Mouse (Mus musculus) right cerebral cortex, postnatal 36 days (tissue): ENCODE measurements around the gene Zfp91.
A peak's percentile ranks its signal among the peaks of the same experiment; 100 is the strongest.

Source experiments
- DNase-seq, 2 experiments: peaks; one replicate each; pipeline ENCODE4 v3.0.0; 2022; ENCODE audit warnings: low spot score in 2 of 2, mixed read lengths in 1 of 2

Zfp91 gene

DNA sequence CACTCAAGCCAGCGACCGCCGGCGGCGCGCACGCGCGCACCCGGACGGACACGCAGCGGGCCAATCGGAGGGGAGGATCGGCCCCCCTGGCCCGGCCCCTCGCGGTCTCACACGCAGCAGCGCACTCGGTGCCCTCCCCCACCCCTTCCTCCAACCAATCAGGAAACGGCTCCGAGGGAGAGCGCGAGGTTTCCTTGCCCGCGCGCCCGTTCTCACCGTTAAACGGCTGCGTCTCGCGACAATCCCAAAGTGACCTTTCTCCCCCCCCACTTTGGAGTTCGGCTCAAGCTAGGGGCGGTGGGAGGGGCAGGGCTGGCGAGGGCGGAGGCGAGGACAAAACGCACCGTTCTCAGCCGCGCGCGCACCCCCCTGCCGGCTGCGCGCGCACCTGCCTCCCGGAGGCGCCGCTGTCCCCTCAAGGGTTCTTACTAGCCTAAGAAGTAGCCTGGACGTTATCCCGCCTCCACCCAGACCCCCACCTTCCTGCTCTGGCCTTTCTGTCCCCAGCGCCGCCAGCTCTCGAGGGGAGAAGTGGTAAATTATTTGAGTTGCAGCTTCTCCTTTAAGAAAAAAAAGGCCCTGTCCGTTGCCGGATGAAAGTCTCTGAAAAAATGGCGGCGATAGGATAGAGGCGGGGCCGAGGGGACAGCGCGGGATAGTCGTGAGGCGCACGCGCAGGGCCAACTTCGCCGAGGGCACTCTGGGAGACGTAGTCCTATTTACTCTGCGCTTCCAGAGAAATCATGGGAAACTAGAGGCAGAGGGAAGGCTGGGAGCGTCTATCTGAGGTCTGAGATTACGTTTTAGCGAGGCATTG is at the start of gene Zfp91, which contains the start of gene Lpxn:
TSS of gene Zfp91 (minus strand) at position 616 of the 817 bp plus-strand sequence.
TSS of gene Lpxn (plus strand) at position 683 of the 817 bp plus-strand sequence.
- DNase-seq = peak; percentile 97 to 98

DNA sequence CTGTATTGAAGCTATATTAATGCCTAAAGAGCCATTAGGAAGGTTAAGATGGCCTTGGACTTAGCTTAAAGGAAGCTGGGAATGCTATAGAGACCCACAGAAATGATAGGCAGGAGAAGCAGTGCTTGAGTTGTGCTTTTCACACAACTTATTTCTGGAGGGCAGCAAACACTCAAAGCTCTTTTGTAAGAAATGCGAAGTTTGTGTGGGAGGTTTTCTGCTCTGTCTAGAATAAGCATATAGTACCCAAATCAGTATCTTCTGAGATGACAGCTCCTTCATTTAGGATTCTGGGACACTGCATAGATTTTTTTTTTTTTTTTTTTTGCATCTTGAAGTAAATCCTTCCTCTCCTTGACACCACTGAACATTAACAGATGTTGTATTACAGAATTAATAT is 42.6 kb upstream of the Zfp91 start:
- no peak for DNase-seq

DNA sequence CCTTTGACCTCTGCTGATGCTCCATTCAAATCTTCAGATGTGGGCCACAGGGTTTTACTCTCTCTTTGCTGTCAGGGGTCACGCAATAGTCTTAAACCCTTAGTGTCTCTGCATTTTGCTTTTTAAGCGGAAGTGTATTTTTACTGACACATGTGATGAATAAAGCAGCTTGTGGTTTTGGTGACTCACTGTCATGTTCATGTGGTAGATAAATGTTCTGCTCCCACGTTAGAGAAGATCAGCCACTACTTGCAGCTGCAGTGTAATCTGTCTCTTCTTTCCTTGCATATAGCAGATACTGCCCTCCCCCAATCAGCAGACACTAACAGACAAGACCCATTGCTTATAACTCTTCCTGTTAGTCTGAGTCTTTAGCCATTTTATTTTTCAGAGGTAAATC is 37.7 kb upstream of the Zfp91 start:
- DNase-seq = peak in 1 of 2 experiments; percentile 3

DNA sequence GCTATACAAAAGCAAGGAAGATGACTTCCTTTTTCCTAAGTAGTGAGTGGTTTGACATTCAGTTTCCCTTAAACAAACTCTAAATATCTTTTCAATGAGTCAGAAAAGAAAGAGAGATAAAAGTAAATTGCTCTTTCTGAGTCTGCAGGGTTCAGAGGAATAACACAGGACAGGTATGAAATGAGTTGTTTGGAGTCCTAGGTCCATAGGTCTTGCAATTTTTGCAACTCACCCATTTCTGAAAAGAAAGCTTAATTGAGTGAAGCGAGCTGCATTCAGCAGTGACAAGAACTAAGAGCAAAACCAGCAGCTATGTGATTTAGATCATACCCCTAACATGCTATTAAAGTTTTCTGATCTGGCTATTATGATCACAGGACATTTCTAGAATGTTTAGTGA is 35.6 kb upstream of the Zfp91 start:
- DNase-seq = no peak

DNA sequence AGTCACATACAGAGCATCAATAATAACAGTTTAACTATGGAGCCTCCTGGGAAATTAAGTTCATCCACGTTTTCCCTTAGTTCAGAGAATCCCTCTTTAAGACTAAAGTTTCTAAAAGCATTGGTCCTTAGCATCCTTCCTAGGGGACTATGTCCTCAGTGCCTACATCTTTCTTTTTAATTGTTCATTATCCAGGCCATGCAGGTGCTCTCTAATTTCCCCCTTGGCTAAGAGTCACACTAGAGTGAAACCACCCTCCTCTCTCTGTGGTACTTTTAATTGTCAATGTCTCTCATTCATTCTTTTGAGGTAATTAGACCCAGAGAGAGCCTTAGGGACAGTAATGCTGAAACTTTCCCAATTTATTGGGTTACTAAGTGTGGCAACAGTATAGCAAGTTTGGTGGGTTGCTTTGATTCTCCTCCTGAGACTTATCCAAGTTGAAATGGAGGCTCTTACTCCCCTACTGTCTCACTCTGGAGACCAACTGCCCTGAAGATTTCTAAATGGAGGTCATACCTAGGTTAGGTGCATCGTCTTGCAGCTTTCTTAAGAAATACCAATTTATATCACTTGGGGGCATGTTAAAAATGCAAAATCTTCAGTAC is 35.0 kb upstream of the Zfp91 start:
- no peak for DNase-seq

DNA sequence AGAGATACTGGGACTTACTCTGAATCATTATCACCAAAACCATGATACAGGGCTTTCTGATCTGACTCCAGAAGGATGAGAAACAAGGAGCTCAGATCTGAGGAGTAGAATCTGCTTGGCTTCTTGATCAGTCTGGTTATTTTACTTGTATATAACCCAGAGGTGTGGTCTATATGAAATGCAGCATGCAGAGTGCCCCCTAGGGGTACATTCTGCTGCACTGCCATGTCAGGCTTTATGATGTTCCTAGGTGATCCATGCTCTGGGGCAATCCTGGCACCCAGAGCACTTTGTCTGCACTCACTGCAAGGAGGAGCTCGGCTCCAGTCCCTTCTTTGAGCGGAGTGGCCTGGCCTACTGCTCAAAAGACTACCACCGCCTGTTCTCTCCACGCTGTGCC is 28.6 kb upstream of the Zfp91 start:
- DNase-seq = no peak

DNA sequence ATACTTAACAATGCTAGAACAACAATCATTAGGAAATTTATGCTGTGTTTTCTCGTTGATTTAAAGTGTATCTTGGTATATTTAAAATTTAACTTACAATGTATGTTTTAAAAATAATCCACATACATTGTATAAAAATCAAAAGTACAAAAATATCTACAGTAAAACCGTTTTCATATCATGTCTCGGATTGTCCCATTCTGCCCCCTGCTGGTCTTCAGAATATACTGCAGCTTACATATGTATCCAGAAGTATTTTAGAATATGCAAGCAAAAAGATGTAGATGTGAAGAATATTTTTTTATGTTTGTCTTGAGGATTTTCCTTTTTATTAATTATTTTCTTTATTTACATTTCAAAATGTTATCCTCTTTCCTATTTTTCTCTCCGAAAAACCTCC is 24.5 kb upstream of the Zfp91 start:
- no peak for DNase-seq

DNA sequence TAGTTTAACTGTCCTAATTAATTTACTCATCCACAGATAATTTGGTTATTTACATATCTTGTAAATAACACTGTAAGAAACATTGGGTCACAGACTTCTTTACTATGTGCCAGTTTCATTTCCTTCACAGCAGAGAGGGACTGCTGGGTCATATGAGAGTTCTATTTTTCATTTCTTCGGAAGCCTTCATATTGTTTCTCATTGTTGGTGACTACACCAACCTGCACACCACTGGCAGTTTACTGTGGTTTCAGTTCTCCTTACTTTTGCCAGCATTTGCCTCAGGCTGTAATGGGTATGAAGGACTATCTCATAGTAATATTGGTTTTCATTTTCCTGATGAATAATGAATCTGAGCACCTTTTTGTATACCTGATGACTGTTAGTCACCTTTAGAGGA is 22.6 kb upstream of the Zfp91 start:
- DNase-seq = no peak

- no peak for DNase-seq
Observed at GRCm38 (mm10) chr19:12813883-12814282, 18.0 kb upstream of the Zfp91 start.

- no peak for DNase-seq
Observed at GRCm38 (mm10) chr19:12812644-12813364, 16.9 kb upstream of the Zfp91 start.

- no peak for DNase-seq
Observed at GRCm38 (mm10) chr19:12806214-12806613, 10.3 kb upstream of the Zfp91 start.

DNA sequence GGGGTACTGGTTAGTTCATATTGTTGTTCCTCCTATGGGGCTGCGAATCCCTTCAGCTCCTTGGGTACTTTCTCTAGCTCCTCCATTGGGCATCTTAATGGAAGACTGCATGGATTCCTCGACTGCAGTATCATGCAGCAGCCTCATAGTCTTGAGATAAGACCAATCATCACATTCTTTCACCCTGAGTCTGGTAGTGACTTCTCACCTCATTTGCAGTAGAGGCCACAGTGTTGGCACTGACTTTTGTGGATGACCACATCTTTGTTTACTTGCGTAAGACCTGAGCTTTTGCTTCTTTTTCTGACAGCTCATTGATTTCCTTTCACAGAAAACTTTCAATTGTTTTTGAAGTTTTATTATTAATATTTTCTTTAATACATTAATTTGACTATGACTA is 9.8 kb upstream of the Zfp91 start:
- DNase-seq = no peak

DNA sequence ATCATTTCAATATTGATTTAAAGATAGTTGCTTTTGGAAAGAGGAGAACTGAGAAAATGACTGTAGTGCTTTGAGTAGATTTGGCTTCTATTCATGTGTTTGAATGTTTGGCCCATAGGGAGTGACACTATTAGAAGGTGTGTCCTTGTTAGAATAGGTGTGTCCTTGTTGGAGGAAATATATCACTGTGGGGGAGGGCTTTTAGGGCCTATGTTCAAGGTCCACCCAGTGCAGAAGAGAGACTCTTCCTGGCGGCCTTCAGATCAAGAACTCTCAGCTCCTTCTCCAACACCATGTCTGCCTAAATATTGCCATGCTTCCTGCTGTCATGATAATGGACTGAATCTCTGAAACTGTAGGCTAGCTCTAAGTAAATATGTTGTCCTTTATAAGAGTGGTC is 8.3 kb upstream of the Zfp91 start:
- no peak for DNase-seq

DNA sequence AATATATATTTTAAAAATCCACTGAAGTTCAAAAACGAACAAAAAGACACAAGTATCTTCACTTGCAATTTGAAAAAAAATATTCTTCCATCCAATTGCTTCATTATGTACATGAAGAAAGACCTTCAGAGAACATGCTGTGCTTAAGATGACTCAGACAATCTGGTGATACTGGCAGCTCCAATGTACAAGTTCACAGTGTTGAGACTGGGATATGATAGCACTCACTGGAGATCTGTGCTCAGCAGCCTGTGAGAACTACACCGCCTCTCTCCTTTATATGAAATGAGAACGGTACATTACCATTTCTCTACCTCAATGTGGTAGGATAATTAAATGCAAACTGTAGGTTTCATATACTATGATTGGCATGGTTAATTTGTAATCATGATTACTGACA is 6.9 kb upstream of the Zfp91 start:
- DNase-seq = peak; percentile 24 to 73

- DNase-seq = no peak
Observed at GRCm38 (mm10) chr19:12801046-12801445, 5.1 kb upstream of the Zfp91 start.

DNA sequence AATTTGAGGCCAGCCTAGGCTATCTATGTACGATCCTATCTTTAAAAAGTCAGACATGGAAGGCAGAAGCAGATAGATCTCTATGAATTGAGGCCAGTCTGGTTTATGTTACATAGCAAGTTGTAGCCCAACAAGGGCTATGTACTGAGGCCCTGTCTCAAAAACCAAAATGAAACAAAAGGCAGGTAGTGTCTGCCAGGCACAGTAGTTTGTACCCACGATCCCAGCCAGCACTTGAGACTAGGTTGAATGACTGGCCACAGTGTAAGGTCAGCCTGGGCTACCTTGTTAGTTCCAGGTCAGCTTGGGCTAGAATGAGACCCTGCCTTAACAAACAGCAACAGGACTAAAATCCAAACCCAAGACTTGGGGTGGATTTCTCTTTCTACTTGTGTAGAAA is 4.7 kb upstream of the Zfp91 start:
- DNase-seq = no peak

- no peak for DNase-seq
Observed at GRCm38 (mm10) chr19:12799081-12799480, 3.2 kb upstream of the Zfp91 start.

DNA sequence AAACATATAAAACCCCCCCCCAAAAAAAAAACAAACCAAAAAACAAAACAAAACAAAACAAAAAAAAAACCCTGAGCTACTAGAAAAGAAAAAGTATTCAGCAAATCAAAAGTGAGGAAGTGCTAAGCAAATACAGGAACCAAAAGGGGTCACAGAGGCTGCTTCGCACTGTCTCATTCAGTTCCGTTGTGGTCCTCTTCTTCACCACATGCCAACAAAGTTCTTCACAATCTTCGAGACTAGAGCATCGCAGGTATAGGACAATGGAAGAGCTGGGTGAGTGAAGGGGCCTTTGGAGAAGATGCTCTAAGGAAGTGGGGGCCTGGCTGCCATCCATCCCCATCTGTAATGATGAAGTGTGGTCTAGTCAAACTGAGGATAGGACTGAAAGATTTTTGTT is 2.5 kb upstream of the Zfp91 start:
- no peak for DNase-seq

GRCm38 (mm10) chr19:12797071-12797470 is 1.1 kb upstream of the Zfp91 start:
- no peak for DNase-seq

- DNase-seq = peak; percentile 54 to 58
Observed at GRCm38 (mm10) chr19:12796328-12796931, 504 bp upstream of the Zfp91 start.

- no peak for DNase-seq
Observed at GRCm38 (mm10) chr19:12795110-12795509, 816 bp downstream of the Zfp91 start.
